Mouse (Mus musculus): ENCODE measurements at regions not wholly inside any gene's neighbourhood (a gene's known extent, or its start where the extent isn't known, plus 50 kb on each side); places are given as distances from the start of the nearest gene placed in this dataset.

DNA sequence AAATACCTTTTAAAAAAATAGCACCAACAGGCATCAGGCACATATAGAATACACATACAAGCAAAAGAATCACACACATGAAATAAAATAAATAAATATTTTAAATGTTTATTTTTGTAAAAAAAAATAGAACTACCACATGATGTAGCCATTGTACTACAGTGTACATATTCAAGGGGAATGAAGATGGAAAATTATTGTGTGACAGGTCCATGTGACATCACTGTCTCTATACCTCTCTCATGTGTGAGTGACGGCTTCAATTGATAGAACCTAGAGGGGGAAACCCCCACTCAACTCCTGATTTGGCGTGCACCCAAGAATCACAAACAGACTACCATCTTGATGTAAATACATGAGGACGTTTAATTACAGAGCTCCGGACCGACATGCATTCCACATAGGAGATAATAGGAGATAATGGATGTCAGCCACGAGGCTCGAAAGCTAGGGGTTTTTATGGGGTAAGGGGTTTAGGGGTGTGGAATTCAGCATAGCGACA is 70.4 kb upstream of the Dscam start:
- TF ChIP-seq CTCF (IDR thresholded peaks at IDR 0.05) (no peak), EP300 (IDR thresholded peaks at IDR 0.05) (no peak)

Measured in lung, postnatal 0 days (tissue).